Mouse (Mus musculus) gastrocnemius, postnatal 25 days (tissue): ENCODE measurements around the gene Rnf152. TPM values are rescaled to one million over a fixed set of nuclear protein-coding genes. Genes with fewer than 3 reads are reported as not detected.
A peak's percentile ranks its signal among the peaks of the same experiment; 100 is the strongest.

Experiments
- DNase-seq: peaks from one replicate; pipeline ENCODE4 v3.0.0; 2022
- total RNA-seq, 2 experiments: library from RNA; stranded (reverse); gene quantifications; 1 replicate in 1 of 2; 2 replicates in 1 of 2; pipeline ENCODE4 v1.2.3; 2021

Gene Rnf152
- total RNA-seq, 2 experiments from 2014 or later, result 0.59 to 0.84 TPM

DNA sequence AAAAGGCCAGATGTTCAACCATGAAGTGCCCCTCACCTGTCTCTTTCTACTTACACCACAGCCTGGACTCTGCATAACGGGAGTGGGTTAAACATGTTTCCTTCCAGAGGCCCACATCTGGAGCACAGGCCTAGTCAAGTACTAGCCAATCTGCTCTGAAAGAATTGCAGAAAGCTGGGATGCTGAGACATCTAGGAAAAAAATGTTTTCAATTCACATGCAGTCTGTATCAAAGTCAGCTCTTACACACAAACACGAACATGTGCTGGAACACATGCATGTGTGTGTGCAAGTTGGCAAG lies 44.0 kb downstream of the Rnf152 start:
- no peak for DNase-seq

DNA sequence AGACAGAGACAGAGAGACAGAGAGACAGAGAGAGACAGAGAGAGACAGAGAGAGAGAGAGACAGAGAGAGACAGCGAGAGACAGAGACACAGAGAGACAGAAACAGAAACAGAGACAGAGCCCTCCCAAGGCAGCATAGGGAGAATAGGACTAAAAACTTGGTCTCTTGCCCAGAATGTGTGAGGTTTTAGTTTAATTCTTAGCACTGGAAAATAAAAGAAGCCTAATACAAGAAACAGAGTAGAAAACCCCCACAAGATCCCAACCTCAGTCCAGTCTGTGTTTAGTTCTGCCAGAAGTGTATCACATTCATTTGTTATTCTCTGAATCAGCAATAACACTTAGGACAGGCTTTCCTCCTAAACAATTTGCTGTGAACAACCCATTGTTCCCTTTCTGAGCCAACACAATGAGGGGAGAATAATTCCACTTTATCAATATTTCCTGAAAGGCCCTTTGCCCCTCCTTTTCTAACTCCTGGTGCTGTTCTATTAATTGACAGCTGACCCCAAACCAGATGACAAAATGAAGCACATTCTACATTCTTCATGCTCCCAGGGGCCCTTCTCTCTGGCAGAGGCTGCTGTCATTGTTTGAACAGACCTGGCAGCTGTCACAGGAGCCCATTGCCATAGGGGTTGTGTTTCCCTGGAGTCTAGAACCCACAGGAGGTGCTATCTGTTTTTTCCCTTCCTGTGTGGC lies 44.5 kb downstream of the Rnf152 start:
- DNase-seq, result peak; percentile 27

DNA sequence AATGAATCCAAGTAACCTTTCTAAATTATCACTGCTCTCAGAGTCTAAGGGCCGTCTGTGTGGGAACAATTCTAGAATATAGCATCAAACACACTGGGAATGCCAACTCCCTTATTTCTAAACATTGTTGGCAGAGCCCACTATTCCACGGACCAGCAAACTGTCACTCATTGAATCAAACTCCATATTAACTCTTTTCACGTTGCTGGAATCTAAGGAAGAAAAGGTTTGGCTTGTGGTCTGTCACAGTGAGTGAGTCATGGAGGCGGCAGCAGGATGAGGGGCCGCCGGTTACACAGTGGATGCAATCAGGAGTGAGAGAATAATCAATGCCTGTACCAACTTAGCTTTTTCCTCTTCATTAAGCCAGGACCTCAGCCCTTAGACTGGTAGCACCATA lies 54.3 kb downstream of the Rnf152 start:
- no peak for DNase-seq

DNA sequence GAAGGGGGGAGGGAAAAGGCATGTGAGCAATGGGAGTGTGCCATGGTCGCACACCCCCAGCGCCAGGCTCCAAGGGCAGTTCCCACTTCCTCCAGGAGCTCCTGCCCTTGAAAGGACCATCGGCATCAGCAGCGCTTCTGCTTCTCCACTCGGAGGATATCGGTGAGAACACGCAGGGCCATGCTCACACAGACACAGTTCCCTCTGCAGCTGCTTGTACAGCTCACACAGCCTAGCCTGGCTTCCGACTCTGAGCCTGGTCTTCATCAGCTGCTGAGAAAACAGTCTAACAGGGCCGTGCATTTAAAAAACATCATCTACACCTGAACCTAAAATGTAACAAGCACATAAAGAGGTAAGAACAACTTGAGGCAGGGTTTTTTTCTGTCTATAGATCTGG lies 54.7 kb downstream of the Rnf152 start:
- no peak for DNase-seq

DNA sequence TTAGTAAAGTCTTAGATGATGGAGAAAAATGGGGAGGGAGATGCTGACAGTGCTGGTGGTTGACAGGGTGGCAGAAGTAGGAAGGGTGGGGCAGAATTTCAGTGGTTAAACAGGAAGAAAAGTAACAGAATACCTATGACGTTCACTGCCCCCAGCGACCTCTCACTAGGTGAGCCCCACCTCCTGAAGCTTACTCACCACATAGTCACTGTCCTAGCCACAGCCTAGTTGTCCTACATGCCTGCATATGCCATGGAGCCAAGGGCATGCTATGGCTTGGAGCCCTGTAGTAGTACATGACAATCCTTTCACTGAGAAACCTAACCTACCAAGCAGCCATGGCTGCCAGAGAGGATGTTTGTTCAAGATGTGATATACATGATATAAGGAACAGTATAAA lies 64.7 kb downstream of the Rnf152 start:
- no peak for DNase-seq

DNA sequence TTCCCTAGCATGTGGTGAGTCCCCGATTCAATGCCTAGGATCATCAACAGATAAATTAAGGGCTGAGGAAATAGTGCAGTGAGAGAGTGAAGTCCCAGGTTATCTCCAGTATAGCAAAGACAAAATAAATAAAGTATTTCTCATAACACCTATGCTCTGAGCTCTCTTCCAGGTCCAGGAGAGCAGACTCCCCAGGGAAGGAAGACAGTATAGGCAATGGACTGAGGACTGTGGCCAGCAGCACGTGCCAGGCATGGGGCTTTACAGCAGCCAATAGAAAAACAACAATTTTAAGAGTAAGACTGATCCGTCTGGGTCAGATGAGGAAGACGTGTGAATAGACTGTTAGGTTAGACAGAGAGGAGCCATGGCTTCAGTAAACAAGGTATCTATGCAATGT lies 69.0 kb downstream of the Rnf152 start:
- no peak for DNase-seq

DNA sequence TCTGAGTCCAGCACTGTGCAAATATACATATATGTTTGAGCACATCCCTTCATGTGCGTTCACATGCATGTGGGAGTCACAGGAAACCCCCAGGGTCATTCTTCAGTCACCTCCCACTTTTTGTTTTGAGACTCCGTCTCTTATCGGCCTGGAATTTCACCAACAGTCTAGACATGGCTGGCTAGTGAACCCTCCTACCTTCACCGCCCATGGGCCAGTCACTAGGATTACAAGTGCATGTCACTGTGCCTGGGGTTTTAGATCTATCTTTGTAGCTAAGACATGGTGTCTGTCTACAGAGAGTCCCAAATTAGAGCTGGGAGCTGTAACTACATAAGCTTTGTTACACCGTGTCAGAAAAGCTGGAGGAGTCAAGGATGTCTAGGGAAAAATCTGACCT lies 69.6 kb downstream of the Rnf152 start:
- DNase-seq, result no peak

DNA sequence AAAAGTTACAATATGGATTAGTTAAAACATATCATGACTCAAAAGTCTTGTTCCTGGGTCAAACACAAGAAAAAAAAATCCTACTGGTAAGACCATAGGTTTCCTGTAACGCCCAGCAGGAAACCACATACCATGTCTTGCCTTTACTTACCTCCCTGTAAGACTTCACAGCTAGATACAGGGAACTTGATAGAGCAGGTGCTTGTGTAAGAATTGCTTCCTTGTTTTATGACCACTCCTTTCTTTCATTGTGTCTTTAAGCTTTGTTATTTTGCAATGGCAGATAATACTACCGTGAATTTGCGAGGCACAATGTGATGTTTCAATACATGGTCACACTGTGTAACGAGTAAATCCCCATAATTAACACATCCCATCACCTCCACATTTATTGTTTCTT lies 71.5 kb downstream of the Rnf152 start:
- DNase-seq, result no peak

DNA sequence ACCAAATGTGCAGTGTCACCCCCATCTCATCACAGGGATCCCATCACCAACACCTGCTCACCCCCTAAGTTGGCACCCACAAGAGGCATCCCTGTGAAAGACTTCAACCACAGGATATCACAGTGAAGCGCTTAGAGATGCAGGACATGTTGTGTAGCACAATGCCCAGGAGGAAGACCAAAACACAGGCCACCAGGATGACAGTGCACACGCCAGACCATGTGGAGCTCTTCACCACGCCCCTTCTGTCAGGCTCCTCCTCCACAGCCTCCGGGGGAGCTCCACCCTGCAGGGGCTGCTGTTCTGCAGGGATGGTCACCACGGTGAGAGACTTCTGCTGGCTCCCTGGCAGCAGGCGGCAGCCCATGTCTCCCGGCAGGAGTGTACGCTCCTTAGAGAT lies 72.4 kb downstream of the Rnf152 start:
- no peak for DNase-seq

DNA sequence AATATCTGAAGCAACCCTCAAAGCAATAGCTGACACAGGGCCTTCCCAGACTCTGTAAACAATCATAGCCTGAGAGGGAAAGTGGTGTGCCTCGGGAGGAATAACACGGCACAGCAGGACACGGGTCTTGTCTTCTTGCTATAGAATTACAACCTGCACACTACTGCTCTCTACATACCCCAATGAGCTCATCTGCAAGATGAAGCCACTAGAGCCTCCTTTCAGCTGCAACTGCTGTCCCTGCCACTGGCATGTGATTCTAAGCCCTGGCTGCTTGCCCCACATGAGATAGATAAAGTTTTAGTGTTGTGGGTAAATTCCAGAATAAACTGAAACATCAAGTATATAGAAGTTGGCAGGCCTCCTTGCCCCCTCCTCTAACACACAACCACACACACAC lies 75.2 kb downstream of the Rnf152 start:
- DNase-seq, result no peak

DNA sequence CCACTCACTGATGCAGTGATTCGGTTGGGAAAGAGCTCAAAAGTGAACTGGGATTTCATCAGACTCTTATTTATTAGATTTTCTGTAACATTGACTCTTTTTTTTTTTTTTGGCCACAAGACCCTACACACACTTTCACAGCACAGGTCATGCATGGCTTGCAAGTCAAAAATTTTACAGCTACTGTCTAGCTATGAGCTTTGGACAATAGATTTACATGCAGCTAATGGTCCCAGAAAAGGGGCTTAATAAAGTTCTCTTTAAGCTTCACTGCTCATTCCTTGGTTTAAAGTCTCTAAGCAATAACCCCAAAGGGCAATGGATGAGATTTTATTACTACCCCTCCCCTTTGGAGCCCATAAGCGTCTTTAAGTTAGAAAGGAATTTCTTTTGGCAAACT lies 76.3 kb downstream of the Rnf152 start:
- no peak for DNase-seq

DNA sequence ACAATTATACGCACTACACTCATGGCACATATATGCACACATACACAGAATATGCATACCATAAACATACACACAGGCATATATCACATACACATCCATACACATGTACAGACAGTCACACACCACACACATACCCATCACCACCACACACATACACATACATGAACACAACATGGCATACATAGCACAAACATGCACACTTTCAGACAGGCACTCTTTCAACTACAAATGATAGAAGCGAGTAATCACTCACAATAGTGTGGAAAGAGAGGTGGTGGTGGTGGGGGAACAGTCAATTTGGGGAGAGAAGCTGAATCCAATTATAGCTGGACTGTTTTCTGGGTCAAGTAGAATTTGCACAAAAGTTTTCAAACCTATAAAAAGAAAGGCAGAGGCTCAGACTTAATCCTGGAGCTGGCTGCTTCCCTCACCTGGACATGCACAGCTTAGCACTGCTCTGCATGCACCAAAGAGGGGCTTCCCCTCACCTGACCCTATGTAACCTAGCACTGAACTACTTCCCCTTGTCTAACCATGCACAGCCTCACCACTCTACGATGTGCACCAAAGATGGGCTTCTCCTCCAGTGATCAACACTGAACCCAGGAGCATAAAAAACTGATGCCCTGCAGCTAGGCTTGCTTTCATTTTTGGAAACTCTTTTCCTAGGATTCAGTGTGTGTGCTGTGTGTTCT lies 81.9 kb downstream of the Rnf152 start:
- DNase-seq, result no peak

DNA sequence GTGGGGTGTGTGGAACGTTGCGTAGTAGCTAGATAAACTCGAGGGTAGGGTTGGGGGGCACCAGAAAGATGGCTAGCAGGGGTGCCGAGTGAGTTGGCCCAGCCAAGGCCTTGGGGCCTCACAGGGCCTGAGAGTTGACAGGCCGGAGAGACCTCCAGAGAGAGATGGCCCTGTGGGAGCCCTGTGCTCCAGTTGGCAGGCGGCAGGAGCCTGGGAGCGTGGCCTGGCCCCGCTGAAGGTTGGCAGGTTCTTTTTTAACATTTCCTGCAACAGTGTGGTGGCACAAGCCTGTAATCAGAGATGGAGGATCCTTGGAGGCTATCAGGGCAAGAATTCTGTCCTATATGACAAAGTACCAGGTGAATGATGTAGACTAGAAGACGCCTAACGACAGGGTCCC lies 85.4 kb downstream of the Rnf152 start:
- DNase-seq, result no peak

DNA sequence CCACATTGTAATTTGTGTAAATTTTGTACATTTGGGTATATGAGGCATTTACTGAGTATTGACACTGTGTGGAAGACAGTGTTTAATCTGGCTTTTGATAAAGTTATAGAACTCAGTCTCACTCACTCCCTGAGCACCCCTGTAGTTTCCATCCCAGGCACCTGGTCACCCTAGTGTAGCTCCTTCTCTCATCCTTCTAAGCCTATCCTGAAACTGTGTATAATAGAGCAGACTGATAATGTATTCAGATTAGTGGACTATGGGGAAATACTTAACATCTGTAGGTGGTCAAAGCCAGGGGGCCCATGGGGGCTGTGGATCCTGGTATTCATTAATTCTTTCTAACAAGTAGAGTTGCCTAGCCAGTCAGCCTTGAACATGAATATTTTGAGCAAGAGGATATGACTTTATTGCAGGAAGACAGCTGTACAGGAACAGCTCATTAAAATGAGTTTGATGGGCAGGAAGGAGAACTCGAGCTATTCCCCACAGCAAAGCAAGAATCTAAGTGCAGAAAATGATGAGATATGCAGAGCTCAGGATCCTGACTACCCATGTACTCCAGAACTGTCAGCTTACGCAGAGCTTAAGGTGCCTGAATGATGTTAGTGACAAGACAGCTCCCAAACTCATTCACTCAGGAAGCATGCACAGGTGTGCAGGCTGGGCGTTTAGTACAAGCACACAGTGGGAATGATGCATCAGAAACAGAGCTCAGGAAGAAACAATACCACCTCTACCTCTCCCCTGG lies 93.1 kb downstream of the Rnf152 start:
- no peak for DNase-seq

DNA sequence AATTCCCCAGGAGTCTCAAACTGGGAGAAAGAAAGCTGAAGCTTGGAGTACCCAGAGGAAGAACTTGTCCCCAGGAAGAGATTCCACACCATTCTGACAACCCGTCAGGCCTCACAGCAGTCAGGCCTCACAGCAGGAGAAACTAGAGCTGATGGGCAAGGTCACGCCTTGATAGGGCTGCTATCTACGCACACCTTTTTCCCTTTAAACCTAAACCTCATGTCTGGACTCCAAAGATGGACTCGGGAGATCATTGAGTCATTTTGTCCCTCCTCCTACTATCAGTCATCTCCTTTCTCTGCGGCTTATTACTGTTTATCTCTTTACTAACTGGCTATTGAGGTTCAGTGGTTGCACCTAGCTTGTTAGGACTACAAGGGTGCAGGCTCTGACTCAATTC lies 96.3 kb downstream of the Rnf152 start:
- no peak for DNase-seq

DNA sequence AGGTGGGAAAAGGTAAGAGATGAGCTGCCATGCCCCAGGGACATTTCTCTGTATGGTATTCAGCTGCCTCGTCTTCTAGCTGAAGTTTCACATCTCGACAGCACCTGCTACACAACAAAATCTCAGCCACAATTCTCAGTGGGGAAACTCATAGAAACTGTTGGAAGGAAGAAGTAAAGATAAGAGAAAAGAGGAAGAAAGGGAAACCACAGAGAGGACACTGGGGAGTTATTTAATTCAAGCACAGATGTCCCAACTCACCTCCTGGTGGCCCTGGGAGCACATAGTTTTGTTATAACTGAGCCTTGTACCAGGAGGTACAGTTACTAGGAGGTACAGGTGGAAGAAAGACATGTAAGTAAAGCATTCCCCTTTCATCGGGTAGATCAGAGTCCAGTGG lies 99.3 kb downstream of the Rnf152 start:
- no peak for DNase-seq

DNA sequence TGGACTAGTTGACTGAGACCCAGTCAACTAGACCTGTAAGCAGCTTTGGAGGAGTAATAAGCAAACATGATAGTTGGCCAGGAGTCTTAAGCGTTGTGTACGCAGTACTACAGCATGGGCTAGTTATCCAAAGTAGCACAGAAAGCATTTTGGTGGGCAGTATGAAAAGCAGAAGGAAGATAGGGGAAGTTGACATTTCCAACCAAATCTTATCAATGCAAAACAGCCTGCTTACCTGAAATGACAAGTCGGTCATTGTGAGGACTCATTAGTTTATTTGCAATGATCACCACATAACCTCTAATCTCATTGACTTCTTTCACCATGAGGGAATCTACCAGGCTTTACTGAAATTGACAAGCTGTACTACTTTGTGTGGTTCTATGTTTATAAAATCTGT lies 107.3 kb downstream of the Rnf152 start:
- no peak for DNase-seq

DNA sequence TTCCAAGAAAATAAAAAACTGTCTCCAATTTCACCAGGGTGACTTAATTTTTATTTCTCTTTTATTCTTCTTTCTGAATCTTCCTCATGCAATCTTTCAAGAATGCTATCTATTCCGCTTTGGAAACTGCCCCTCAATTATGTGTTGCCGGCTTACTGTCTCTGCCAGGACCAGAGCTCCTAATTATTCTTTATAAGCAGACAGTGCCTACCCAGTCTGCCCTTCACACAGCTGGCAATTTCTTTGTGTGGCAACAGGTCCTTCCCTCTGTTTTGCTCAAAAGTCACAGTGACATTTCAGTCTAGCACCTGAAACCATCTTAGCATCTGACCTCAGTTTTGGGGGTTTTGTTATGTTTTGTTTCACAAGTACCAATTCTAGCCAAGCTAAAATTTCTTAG lies 109.9 kb downstream of the Rnf152 start:
- no peak for DNase-seq

DNA sequence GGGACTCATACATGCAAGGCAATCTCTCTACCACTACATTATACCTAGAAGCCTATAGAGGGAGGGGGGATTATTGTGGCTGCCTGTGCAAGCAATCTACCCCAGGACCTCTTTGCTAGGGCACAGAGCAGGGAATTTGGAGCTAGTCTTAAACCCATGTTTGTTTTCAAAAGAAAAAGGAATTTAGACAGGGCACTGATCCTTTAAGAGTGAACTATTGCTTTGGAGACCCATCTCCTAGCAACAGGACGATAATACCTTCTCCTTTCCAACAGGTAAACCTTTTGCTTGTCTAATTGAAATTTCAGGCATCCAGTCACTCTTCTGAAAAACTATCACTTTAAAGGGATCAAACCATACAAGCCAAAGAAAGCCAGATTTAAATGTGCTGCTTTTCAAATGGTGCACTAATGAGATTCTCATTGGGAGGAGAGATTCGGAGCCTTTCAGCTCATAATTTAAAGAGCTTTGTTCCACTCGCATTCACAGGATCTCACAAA lies 110.4 kb downstream of the Rnf152 start:
- DNase-seq, result no peak

DNA sequence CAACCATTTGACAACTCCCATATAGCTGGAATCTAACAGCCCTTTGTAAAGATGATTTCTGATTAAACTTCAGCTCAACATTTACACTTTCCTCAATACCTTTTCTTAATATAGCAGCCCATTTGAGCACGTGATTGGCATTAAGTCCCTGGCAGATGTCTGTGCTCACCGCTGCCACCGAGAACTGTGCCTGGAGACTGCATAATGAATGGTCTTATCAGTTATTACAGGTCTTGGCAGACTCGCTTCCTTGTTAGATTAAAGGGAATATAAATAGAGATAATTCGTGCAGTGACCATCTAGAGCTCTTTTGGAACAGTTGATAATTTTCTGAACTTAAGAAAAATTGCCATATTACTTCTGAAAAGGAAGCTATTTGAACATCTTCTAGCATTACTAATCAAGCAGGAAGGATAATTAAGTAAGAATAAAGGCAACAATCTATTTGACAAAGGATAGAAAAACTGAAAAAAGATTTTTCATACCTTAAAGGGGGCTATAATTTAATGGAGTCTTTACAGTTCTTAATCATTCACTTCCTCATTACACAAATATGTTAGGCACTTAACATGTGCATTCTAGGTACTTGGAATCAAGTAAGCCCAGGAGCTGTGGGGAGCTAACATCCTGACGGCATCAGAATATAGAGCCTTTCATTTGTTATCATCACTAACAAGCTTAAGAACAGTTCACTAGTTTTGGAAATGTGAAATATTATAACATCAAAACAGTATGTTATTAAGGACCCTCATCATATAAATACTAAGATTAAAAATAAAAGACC lies 113.0 kb downstream of the Rnf152 start:
- no peak for DNase-seq

DNA sequence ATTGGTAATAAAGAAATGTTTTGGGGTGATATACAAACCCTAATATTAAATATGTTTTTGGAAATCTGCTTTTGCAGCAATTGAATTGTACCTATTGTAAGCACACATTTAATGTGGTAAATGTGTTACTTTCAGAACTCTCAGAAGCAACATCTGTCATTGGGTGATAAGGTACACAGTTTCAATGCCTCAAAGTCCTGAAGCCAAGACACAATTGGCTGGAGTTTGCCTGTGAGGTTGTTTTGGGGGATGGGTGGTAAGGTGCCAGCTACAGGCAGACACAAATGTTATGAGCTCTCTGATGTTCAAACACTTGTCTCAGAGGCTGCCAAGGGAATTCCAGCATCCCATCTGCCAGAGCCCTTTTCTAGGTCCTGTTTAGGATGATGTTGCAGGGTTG lies 116.3 kb downstream of the Rnf152 start:
- no peak for DNase-seq
